Mouse (Mus musculus): ENCODE results near the gene Rxra. TPM values are rescaled to one million over a fixed set of nuclear protein-coding genes. Genes with fewer than 3 reads are reported as not detected.

Gene Rxra
- polyA plus RNA-seq, 1 experiment from 2014 or later: 2.6 TPM

DNA sequence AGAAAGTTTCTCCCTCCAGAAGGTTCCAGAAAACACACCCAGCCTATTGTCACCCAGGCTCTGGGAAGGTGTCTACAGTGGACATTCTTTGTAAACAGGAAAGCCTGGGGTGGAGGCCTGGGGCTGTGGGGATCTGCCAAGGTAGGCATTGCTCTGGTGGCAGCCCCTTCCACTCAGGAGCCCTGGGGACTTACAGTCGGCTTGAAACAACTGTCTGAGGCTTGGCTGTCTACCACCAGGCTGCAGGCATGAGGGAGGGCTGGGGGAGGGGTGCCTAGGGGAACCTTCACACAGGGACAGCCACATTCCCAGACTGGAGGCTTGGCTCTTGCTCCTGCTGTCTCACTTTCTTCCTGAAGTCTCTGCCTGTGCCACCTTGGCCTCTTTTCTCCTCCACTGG, 58.1 kb downstream of the Rxra start:
- Histone ChIP-seq H3K9ac (ENCODE audit: low read length) (no peak overlapping the region), H3K27me3 (replicated peaks; ENCODE audit: control insufficient read depth, insufficient read depth, low read length) (no peaks in the 10 kb centered on the region), H3K4me3 (ENCODE audit: low read depth, low read length) (no peak overlapping the region), H3K4me1 (ENCODE audit: control insufficient read depth, insufficient read depth, low read length) (peaks cover 8% of the 10 kb centered on the region), H3K36me3 (ENCODE audit: control insufficient read depth, insufficient read depth, low read length) (no peaks in the 10 kb centered on the region), H3K27ac (ENCODE audit: low read depth, low read length) (no peak overlapping the region), H3K9me3 (replicated peaks; ENCODE audit: control insufficient read depth, low read length) (no peaks in the 10 kb centered on the region), H3K4me2 (ENCODE audit: low read length) (no peak overlapping the region)
- 12% methylated on average over 1 of the region's 1 CpGs for WGBS
- no peak for ATAC-seq
- DNase-seq (ENCODE audit: low spot score): no peak

GRCm38 (mm10) chr2:27734800-27735199, 58.6 kb downstream of the Rxra start:
- Histone ChIP-seq H3K36me3 (ENCODE audit: control insufficient read depth, insufficient read depth, low read length) (no peaks in the 10 kb centered on the region), H3K4me3 (ENCODE audit: low read depth, low read length) (no peak overlapping the region), H3K4me1 (ENCODE audit: control insufficient read depth, insufficient read depth, low read length) (peaks cover 8% of the 10 kb centered on the region), H3K27me3 (replicated peaks; ENCODE audit: control insufficient read depth, insufficient read depth, low read length) (no peaks in the 10 kb centered on the region), H3K4me2 (ENCODE audit: low read length) (no peak overlapping the region), H3K27ac (ENCODE audit: low read depth, low read length) (no peak overlapping the region), H3K9ac (ENCODE audit: low read length) (no peak overlapping the region), H3K9me3 (replicated peaks; ENCODE audit: control insufficient read depth, low read length) (no peaks in the 10 kb centered on the region)
- ATAC-seq: no peak
- WGBS: 88% methylated on average over 2 of the region's 2 CpGs
- no peak for DNase-seq (ENCODE audit: low spot score)

GRCm38 (mm10) chr2:27736802-27737201, 60.6 kb downstream of the Rxra start:
- ATAC-seq (no peak), DNase-seq (ENCODE audit: low spot score) (no peak)
- H3K27ac ChIP-seq (ENCODE audit: low read depth, low read length): no peak overlapping the region
- WGBS: 91% methylated on average over 5 of the region's 5 CpGs
- H3K9me3 ChIP-seq (replicated peaks; ENCODE audit: control insufficient read depth, low read length): no peaks in the 10 kb centered on the region
- no peaks in the 10 kb centered on the region for H3K27me3 ChIP-seq (replicated peaks; ENCODE audit: control insufficient read depth, insufficient read depth, low read length)
- no peak overlapping the region for H3K9ac ChIP-seq (ENCODE audit: low read length)
- H3K4me1 ChIP-seq (ENCODE audit: control insufficient read depth, insufficient read depth, low read length): peaks cover 15% of the 10 kb centered on the region
- no peak overlapping the region for H3K4me3 ChIP-seq (ENCODE audit: low read depth, low read length)
- no peak overlapping the region for H3K4me2 ChIP-seq (ENCODE audit: low read length)
- H3K36me3 ChIP-seq (ENCODE audit: control insufficient read depth, insufficient read depth, low read length): no peaks in the 10 kb centered on the region

DNA sequence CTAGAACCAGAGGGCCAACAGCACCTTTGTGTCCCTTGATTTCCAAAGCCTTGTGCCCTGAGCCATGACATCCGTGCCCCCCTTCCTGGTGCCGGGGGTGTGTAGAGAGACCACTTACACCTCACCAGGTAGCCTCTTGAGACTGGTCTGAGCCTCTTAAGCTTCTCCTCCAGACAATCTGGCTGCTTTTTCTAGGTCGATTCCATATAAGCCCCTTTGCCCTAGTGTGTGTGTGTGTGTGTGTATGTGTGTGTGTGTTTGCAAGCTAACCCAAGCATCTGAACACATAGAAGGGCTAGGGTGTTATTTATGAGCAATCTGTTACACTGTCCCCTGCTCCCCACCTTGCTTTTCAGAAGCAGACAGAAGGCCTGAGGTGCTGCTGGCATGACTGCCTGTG, 62.2 kb downstream of the Rxra start:
- Histone ChIP-seq H3K4me3 (ENCODE audit: low read depth, low read length) (no peak overlapping the region), H3K4me2 (ENCODE audit: low read length) (no peak overlapping the region), H3K9ac (ENCODE audit: low read length) (no peak overlapping the region), H3K4me1 (ENCODE audit: control insufficient read depth, insufficient read depth, low read length) (peaks cover 13% of the 10 kb centered on the region), H3K36me3 (ENCODE audit: control insufficient read depth, insufficient read depth, low read length) (no peaks in the 10 kb centered on the region), H3K27me3 (replicated peaks; ENCODE audit: control insufficient read depth, insufficient read depth, low read length) (no peaks in the 10 kb centered on the region), H3K9me3 (replicated peaks; ENCODE audit: control insufficient read depth, low read length) (no peaks in the 10 kb centered on the region), H3K27ac (ENCODE audit: low read depth, low read length) (no peak overlapping the region)
- DNase-seq (ENCODE audit: low spot score) (no peak), ATAC-seq (no peak)
- 82% methylated on average over 3 of the region's 3 CpGs for WGBS

DNA sequence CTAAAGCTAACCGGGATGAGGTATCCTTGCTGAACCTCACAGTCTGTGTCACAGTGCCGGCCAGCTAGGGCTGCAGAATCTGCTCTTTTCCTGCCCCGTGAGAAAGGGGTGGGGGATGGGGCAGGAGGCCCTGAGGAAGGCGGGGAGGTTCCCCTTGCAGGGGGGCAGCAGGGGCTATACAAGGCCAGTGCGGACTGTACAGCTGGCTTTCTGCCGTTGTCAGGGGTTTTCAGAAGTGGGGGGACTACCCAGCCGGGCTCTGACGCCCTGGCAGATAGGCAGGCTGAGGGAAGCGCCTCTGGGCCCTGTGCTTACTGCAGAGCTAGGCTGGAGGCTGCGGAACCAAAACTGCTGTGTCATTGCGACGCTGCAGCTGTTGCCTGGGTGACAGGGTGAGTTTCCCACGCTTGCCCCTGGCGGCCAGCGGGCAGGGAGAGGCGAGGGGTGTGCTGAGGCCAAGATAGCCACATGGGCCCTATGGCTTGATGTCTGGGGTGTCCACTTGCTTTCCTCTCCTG, 63.9 kb downstream of the Rxra start:
- Histone ChIP-seq H3K4me2 (ENCODE audit: low read length) (no peak overlapping the region), H3K4me1 (ENCODE audit: control insufficient read depth, insufficient read depth, low read length) (peaks cover 8% of the 10 kb centered on the region), H3K27ac (ENCODE audit: low read depth, low read length) (no peak overlapping the region), H3K9ac (ENCODE audit: low read length) (no peak overlapping the region), H3K27me3 (replicated peaks; ENCODE audit: control insufficient read depth, insufficient read depth, low read length) (no peaks in the 10 kb centered on the region), H3K36me3 (ENCODE audit: control insufficient read depth, insufficient read depth, low read length) (no peaks in the 10 kb centered on the region), H3K9me3 (replicated peaks; ENCODE audit: control insufficient read depth, low read length) (no peaks in the 10 kb centered on the region), H3K4me3 (ENCODE audit: low read depth, low read length) (no peak overlapping the region)
- DNase-seq (ENCODE audit: low spot score) (peak; percentile 78), ATAC-seq (peak; percentile 80)
- WGBS: 4% methylated on average over 16 of the region's 16 CpGs

DNA sequence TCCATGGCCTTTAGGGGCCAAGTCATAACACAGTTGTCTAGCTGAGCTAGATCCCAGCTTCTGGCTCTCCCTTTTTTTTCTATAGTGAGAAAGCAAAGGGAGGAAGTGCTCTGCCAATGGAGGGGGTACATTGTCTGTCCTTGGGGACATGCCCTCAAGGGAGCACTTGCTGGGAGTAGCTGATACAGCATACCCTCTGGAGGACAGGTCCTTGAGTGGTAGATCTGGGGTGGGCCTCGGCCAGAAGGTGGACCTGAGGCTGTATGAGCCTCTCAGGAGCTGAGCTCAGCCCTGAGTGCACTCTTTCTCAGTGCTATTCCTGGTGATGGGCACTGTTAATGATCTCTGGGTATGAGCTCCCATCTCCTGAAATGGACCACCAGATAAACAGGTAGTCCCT, 66.9 kb downstream of the Rxra start:
- Histone ChIP-seq H3K9me3 (replicated peaks; ENCODE audit: control insufficient read depth, low read length) (no peaks in the 10 kb centered on the region), H3K4me2 (ENCODE audit: low read length) (no peak overlapping the region), H3K9ac (ENCODE audit: low read length) (no peak overlapping the region), H3K4me1 (ENCODE audit: control insufficient read depth, insufficient read depth, low read length) (peaks cover 28% of the 10 kb centered on the region), H3K36me3 (ENCODE audit: control insufficient read depth, insufficient read depth, low read length) (no peaks in the 10 kb centered on the region), H3K4me3 (ENCODE audit: low read depth, low read length) (no peak overlapping the region), H3K27me3 (replicated peaks; ENCODE audit: control insufficient read depth, insufficient read depth, low read length) (no peaks in the 10 kb centered on the region), H3K27ac (ENCODE audit: low read depth, low read length) (no peak overlapping the region)
- no peak for ATAC-seq
- no peak for DNase-seq (ENCODE audit: low spot score)
- 76% methylated on average over 1 of the region's 1 CpGs for WGBS

- peaks cover 3% of the 10 kb centered on the region for H3K36me3 ChIP-seq (ENCODE audit: control insufficient read depth, insufficient read depth, low read length)
- no peak for DNase-seq (ENCODE audit: low spot score)
- H3K9ac ChIP-seq (ENCODE audit: low read length): no peak overlapping the region
- 87% methylated on average over 7 of the region's 7 CpGs for WGBS
- H3K27ac ChIP-seq (ENCODE audit: low read depth, low read length): no peak overlapping the region
- ATAC-seq: no peak
- peaks cover 28% of the 10 kb centered on the region for H3K4me1 ChIP-seq (ENCODE audit: control insufficient read depth, insufficient read depth, low read length)
- H3K4me2 ChIP-seq (ENCODE audit: low read length): no peak overlapping the region
- H3K9me3 ChIP-seq (replicated peaks; ENCODE audit: control insufficient read depth, low read length): no peaks in the 10 kb centered on the region
- H3K27me3 ChIP-seq (replicated peaks; ENCODE audit: control insufficient read depth, insufficient read depth, low read length): no peaks in the 10 kb centered on the region
- H3K4me3 ChIP-seq (ENCODE audit: low read depth, low read length): no peak overlapping the region
Observed at GRCm38 (mm10) chr2:27743863-27744611, 67.8 kb downstream of the Rxra start.

GRCm38 (mm10) chr2:27744612-27745351, 68.5 kb downstream of the Rxra start:
- no peak for DNase-seq (ENCODE audit: low spot score)
- 59% methylated on average over 13 of the region's 13 CpGs for WGBS
- Histone ChIP-seq H3K4me2 (ENCODE audit: low read length) (no peak overlapping the region), H3K9me3 (replicated peaks; ENCODE audit: control insufficient read depth, low read length) (no peaks in the 10 kb centered on the region), H3K36me3 (ENCODE audit: control insufficient read depth, insufficient read depth, low read length) (peaks cover 3% of the 10 kb centered on the region), H3K27ac (ENCODE audit: low read depth, low read length) (no peak overlapping the region), H3K27me3 (replicated peaks; ENCODE audit: control insufficient read depth, insufficient read depth, low read length) (no peaks in the 10 kb centered on the region), H3K4me1 (ENCODE audit: control insufficient read depth, insufficient read depth, low read length) (peaks cover 28% of the 10 kb centered on the region), H3K4me3 (ENCODE audit: low read depth, low read length) (no peak overlapping the region), H3K9ac (ENCODE audit: low read length) (no peak overlapping the region)
- no peak for ATAC-seq

All from forebrain, embryonic 14.5 days (tissue).